Mouse (Mus musculus) R1 (cell line): ENCODE measurements around the gene Stk33.

Experiments
- DNase-seq: peaks from one replicate; pipeline ENCODE4 v3.0.0-alpha.2; 2018; ENCODE audit warnings: low read depth, low spot score

Stk33 gene

GRCm38 (mm10) chr7:109358435-109359187 is 80.3 kb downstream of the Stk33 start:
- no peak for DNase-seq

- DNase-seq, result no peak
Observed at GRCm38 (mm10) chr7:109357877-109358276, 81.0 kb downstream of the Stk33 start.

GRCm38 (mm10) chr7:109347241-109347640 is 91.6 kb downstream of the Stk33 start:
- no peak for DNase-seq

- no peak for DNase-seq
Observed at GRCm38 (mm10) chr7:109331722-109332121, 107.2 kb downstream of the Stk33 start.

GRCm38 (mm10) chr7:109328772-109329171 is 110.1 kb downstream of the Stk33 start:
- DNase-seq, result no peak

- DNase-seq, result no peak
Observed at GRCm38 (mm10) chr7:109326813-109327212, 112.1 kb downstream of the Stk33 start.

- DNase-seq, result no peak
Observed at GRCm38 (mm10) chr7:109325731-109326130, 113.2 kb downstream of the Stk33 start.

- no peak for DNase-seq
Observed at GRCm38 (mm10) chr7:109325169-109325568, 113.7 kb downstream of the Stk33 start.

- DNase-seq, result no peak
Observed at GRCm38 (mm10) chr7:109309506-109309905, 129.4 kb downstream of the Stk33 start.

GRCm38 (mm10) chr7:109295807-109296206 is 143.1 kb downstream of the Stk33 start:
- no peak for DNase-seq

- DNase-seq, result no peak
Observed at GRCm38 (mm10) chr7:109295351-109295750, 143.5 kb downstream of the Stk33 start.

- DNase-seq, result peak; percentile 17
Observed at GRCm38 (mm10) chr7:109290501-109290900, 148.4 kb downstream of the Stk33 start.

GRCm38 (mm10) chr7:109289106-109289505 is 149.8 kb downstream of the Stk33 start:
- no peak for DNase-seq

GRCm38 (mm10) chr7:109282106-109282505 is 156.8 kb downstream of the Stk33 start:
- no peak for DNase-seq

GRCm38 (mm10) chr7:109276622-109277021 is 162.3 kb downstream of the Stk33 start:
- DNase-seq, result peak; percentile 71

- no peak for DNase-seq
Observed at GRCm38 (mm10) chr7:109275901-109276300, 163.0 kb downstream of the Stk33 start.

GRCm38 (mm10) chr7:109275151-109275550 is 163.7 kb downstream of the Stk33 start:
- no peak for DNase-seq

- DNase-seq, result no peak
Observed at GRCm38 (mm10) chr7:109274289-109274688, 164.6 kb downstream of the Stk33 start.

- no peak for DNase-seq
Observed at GRCm38 (mm10) chr7:109269046-109269445, 169.8 kb downstream of the Stk33 start.

- no peak for DNase-seq
Observed at GRCm38 (mm10) chr7:109267370-109267769, 171.5 kb downstream of the Stk33 start.

- DNase-seq, result no peak
Observed at GRCm38 (mm10) chr7:109266181-109266580, 172.7 kb downstream of the Stk33 start.

GRCm38 (mm10) chr7:109265606-109266005 is 173.3 kb downstream of the Stk33 start:
- DNase-seq, result no peak

- peak; percentile 59 for DNase-seq
Observed at GRCm38 (mm10) chr7:109255506-109256352, 183.2 kb downstream of the Stk33 start.
